Mouse (Mus musculus) ES-Bruce4 (cell line): Measurements from ENCODE around the gene 4930502E18Rik.

ENCODE experiments used
- CTCF ChIP-seq: IDR thresholded peaks from one replicate; pipeline ENCODE4 v1.8.1; 2011; ENCODE audit warnings: low read depth, low read length
- POLR2A ChIP-seq: IDR thresholded peaks from one replicate; pipeline ENCODE4 v1.8.1; 2011; ENCODE audit warnings: low read length; ENCODE audit not compliant: insufficient read depth

- TF ChIP-seq CTCF (no peak), POLR2A (no peak)
These were observed 25.4 kb upstream of the 4930502E18Rik start for GRCm38 (mm10) chrX:53699225-53699624.
